Mouse (Mus musculus) embryonic fibroblast, embryonic 13.5 days (primary cell): Measurements from ENCODE around the gene Nmnat2. TPM values are rescaled to one million over a fixed set of nuclear protein-coding genes. Genes with fewer than 3 reads are reported as not detected.

ENCODE experiments used
- H3K27ac ChIP-seq: 2 replicates; pipeline ENCODE4 v1.5.1; 2012; ENCODE audit warnings: low read length, control low read depth, inconsistent platforms; ENCODE audit not compliant: insufficient read depth
- H3K4me1 ChIP-seq: 2 replicates; pipeline ENCODE4 v1.6.1; 2011; ENCODE audit warnings: low read length; ENCODE audit not compliant: control insufficient read depth, insufficient read depth
- H3K4me3 ChIP-seq: 2 replicates; pipeline ENCODE4 v1.5.1; 2011; ENCODE audit warnings: mild to moderate bottlenecking, control low read depth, low read length; ENCODE audit not compliant: insufficient read depth
- CTCF ChIP-seq: IDR thresholded peaks from 2 replicates; pipeline ENCODE4 v1.5.1; 2011; ENCODE audit warnings: mild to moderate bottlenecking, control low read depth, low read length, moderate library complexity, borderline replicate concordance; ENCODE audit not compliant: insufficient read depth
- POLR2A ChIP-seq: IDR thresholded peaks from 2 replicates; pipeline ENCODE4 v1.6.1; 2011; ENCODE audit warnings: low read depth, mild to moderate bottlenecking, control low read depth, low read length, moderate library complexity
- polyA plus RNA-seq: library from polyadenylated mRNA; stranded (reverse); fragments of >200 nt; gene quantifications from 2 replicates; pipeline ENCODE4 v1.2.4, GENCODE M21; 2011; ENCODE audit warnings: low read depth; ENCODE audit not compliant: missing spikeins, insufficient read length

The Nmnat2 gene
- polyA plus RNA-seq, 1 experiment: 26.7 TPM

DNA sequence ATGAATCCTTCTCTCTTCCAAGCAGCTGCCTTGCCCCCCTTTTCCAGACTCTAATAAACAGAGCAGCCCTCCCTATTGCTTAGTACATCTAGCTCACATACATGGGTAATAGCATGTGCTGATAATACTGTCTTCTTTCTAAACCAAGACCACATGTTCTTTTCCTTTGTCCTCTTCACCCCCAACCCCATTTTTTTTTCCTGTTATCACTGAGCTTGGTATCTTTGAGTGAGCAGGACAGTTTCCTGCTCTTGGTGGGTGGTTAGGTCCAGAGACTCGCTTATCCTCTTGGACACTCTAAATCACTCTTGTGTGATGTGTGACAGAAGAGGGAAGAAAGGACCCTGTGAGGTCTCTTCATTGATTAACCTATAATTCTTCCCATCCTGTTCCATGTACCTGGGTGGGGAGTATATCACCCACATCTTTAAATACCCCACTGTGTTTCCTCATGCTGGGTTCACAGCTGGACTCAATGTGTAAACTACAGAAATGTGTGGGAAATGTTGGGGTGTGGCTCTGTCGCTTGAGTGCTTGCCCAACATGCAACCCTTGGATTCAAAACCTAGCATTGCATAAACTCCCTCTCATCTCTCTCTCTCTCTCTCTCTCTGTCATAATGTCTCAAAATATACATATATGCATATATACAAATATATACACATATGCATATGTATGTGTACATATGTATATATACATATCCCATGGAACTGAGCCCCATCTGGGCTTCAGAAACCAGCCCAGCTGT is 58.9 kb downstream of the Nmnat2 start:
- no peak overlapping the region for H3K4me3 ChIP-seq
- H3K27ac ChIP-seq: peak overlapping the region; percentile 91
- no peak for TF ChIP-seq CTCF
- no peak for TF ChIP-seq POLR2A
- peaks cover 4% of the 10 kb centered on the region; the same call in 1 of the 2 replicates for H3K4me1 ChIP-seq

DNA sequence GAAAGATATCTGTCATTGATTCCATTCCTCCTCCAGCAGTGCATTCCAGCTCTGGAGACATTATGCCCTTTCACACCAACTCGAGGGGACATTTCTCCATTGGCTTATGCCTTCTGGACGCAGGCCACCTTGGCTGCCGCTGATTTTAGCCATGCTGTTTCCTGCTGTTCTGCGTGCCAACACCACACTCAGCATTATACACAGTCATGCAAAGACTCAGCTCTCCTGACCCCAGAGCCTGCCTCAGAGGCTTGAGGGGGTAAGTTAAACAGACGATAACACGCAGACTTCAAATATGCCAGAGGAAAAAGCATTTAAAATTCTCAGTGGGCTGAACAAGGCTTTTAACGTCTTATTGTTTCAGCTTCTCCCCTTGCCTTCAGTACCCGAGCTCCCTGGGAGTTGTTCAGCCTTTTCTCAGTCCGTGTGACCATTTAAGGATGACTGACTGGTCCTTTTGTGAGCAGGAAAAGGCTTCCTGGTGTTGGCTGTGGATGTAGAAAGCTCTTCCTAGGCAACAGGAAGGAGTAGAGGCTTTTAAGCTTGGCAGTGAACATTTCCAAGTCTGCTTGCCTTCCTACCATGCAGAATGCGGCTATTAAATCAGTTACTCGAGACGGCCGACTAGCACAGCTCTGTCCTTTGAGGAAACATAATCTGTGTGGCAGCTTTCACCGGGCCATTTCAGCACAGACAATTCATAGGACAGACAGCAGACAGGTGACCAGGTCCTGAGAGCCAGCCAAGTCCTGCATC is 59.8 kb downstream of the Nmnat2 start:
- Histone ChIP-seq H3K4me1 (peaks cover 4% of the 10 kb centered on the region; the same call in 1 of the 2 replicates), H3K27ac (peak overlapping the region; percentile 91), H3K4me3 (no peak overlapping the region)
- TF ChIP-seq POLR2A (peak; percentile 40; the same call in 1 of the 2 replicates), CTCF (no peak)

DNA sequence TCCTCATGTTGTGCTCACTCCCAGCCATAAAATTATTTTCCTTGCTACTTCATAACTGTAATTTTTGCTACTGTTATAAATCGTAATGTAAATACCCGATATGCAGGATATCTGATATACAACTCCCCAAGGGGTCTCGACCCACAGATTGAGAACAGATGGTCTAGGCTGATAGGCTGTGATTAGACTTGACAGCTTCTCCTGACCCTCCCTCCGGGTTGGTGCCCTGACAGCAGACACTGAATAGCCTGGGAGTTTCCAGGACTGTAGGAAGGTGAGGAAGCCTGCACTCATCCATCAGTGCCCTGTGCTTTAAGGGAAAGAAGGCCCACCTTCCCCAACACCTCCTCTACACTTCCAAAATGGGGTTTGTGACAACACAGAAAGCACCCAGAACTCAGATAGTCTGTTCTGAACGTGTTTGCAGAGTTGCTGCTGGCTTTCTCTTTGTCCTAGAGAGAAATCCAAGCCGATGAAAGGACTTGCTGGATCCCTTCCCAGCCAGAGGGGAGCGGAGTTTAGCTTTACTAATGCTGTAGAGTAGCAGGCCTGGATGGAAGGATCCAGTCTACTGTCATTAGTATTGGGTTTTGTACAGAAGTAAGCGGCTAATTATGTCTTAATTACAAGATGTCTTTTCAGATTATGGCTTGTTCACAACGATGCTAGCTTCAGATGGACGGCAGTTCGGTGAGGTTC is 61.8 kb downstream of the Nmnat2 start:
- no peaks in the 10 kb centered on the region for H3K4me1 ChIP-seq
- TF ChIP-seq POLR2A (no peak), CTCF (no peak)
- H3K27ac ChIP-seq: peak overlapping the region; percentile 91
- H3K4me3 ChIP-seq: no peak overlapping the region

DNA sequence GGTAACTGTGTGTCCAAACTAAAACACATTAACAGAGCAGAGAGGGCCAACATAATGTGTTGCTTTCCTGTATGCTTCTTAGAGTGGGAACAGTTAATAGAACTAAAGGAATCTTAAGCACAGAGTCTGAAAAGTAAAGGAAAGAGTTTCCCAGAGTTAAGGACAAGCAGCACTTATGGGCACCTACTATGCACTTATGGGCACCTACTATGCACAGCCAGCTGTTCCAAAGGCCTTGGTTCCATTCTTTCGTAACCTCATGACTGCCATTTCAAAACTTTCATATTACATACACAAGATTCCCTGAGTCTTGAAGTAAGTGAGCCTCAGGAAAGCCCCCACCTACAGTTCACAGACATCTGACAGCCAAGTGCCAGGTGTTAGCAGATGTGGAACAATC is 64.3 kb downstream of the Nmnat2 start:
- no peaks in the 10 kb centered on the region for H3K4me1 ChIP-seq
- TF ChIP-seq POLR2A: no peak
- TF ChIP-seq CTCF: no peak
- no peak overlapping the region for H3K4me3 ChIP-seq
- no peak overlapping the region for H3K27ac ChIP-seq

DNA sequence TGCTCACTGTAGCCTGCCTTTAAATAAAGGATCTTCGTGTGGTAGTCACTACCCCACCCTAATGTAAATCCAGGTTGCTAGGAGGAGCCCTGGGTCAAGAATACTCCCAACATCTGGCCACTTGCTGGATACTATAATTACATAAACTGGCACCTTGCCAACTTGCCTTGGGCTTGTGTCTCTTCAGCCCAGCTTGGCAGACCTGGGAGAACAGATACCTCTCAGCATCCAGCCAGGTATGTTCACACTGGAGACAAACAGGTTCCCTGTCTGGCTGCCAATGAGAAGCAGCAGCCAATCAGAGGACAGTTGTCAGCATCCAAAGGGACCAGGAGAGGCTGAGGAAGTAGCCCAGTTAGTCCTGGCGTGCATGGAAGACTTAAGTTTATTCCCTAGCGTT is 64.8 kb downstream of the Nmnat2 start:
- Histone ChIP-seq H3K27ac (no peak overlapping the region), H3K4me1 (no peaks in the 10 kb centered on the region), H3K4me3 (no peak overlapping the region)
- TF ChIP-seq CTCF (no peak), POLR2A (no peak)

DNA sequence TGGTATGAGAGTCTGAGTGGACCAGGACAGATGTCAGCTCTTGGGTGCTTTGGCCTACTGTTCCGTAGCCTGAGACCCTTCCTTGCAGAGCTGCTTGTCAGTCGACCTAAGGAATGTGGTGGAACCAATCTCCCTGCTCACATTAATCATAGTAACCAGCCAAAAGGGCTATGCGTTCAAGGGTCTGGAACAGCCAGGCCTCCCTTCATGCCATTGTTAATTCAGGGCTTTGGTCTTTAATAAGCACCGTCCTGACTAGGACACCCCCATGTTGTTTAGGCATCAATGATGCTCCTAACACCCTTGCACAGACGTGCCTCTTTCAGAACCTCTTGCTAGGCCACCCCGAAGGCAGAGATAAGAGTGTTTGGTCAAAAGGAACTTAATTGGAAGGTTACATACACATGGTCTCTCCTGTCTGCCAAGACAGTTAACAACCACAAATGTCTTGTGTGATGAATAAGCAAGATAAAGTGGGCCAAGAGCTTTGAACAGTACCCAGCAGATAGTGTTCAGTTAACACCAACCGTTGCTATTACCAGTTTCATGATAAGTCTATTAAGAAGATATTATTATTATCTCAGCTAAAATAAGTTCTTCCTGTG is 66.3 kb downstream of the Nmnat2 start:
- TF ChIP-seq POLR2A: no peak
- TF ChIP-seq CTCF: no peak
- H3K4me3 ChIP-seq: no peak overlapping the region

DNA sequence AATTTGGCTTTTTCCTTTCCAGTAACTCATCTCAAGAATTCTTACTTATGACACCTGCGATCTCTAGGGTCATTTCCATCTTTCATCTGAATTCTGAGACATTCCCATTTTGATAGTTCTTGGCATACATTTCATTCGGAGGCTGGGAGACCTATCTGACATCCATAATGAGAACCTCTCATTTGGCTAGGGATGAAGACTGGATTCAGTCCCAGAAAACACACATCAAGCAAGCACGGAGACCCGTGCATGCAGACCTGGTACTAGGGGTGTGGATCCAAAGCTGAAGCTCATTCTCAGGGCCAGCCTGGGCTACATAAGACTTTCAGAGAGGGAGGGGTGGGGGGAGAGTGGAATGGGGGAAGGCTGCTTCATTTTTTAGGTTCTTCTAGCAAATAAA is 68.2 kb downstream of the Nmnat2 start:
- Histone ChIP-seq H3K4me3 (no peak overlapping the region), H3K4me1 (no peaks in the 10 kb centered on the region), H3K27ac (no peak overlapping the region)
- TF ChIP-seq POLR2A: no peak
- TF ChIP-seq CTCF: no peak

More for the DNA sequence above, 66.3 kb downstream of the Nmnat2 start:
- Histone ChIP-seq H3K27ac (no peak overlapping the region), H3K4me1 (no peaks in the 10 kb centered on the region)

DNA sequence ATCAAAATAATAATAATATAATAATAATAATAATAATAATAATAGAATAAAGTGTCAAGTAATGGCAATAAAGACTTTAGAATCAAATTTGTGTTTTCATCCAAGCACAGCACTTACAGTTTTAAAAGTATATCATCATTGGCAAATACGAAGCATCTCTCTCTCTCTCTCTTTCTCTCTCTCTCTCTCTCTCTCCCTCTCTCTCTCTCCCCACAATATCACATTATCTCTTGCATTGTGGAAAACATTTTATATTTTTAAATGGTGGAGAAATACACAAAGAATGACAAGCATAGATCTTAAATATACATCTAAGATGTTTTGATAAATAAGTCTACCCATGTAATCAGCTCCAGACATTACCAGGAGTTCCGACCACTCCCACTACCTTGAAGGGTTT is 69.1 kb downstream of the Nmnat2 start:
- no peak overlapping the region for H3K27ac ChIP-seq
- no peak overlapping the region for H3K4me3 ChIP-seq
- no peak for TF ChIP-seq POLR2A
- no peaks in the 10 kb centered on the region for H3K4me1 ChIP-seq

DNA sequence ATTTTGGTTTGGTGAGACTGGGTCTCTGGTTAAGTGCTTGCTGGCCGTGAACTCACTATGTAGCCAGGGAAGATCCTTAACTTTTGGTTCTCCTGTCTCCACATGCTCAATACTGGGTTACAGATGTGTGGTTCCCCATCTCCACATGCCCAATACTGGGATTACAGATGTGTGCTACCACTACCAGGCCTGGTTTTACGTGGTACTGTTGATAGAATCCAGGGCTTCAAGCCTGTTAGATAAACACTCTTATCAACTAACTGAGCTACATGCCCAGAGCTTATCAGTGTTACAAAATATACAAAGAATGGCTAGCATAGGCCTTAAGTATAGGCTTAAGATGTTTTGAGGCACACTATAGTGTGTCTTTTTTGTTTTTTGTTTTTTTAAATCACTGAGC is 69.7 kb downstream of the Nmnat2 start:
- Histone ChIP-seq H3K4me1 (no peaks in the 10 kb centered on the region), H3K27ac (no peak overlapping the region), H3K4me3 (no peak overlapping the region)
- no peak for TF ChIP-seq POLR2A
- no peak for TF ChIP-seq CTCF

DNA sequence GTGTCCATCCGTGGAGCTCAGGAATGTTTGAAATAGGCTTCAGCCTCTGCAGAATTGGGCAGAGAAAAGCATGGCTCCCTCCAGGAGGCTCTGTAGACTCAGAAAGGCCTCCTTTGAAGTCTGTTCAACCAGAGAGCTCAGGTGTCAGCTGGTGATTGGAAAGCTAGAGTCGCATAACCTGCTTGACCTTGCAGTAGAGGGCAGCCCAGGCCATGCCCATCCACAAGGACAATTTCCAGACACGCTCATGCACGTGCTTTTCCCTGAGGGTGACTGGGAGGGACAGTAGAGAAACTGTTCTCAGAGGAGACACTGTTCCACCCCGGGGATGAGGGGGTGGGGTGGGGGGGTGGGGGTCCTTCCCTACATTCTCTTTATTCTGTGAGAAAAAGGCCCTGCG is 76.6 kb downstream of the Nmnat2 start:
- TF ChIP-seq POLR2A: no peak
- no peak for TF ChIP-seq CTCF
- H3K27ac ChIP-seq: no peak overlapping the region
- H3K4me3 ChIP-seq: no peak overlapping the region
- no peaks in the 10 kb centered on the region for H3K4me1 ChIP-seq

DNA sequence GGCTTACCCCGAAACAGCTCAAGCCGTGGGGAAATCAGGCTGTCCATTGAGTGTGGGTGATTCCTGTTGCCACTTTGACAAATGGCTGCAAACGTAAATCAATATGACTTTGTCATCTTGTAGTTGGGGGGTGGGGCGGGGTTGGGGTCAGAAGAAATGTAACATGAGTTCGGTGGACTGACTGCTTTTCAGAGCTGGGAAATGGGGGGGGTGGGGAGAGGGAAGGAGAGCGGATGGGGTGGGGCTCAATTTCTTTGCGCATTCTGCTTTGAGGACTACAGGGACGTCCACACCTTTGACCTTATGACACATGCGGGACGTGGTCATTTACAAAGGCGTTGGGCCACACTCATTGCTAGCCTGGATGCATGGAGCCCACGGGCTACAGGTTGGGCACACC is 77.2 kb downstream of the Nmnat2 start:
- Histone ChIP-seq H3K4me3 (no peak overlapping the region), H3K27ac (no peak overlapping the region), H3K4me1 (no peaks in the 10 kb centered on the region)
- TF ChIP-seq POLR2A (no peak), CTCF (no peak)
